Mouse (Mus musculus) liver, embryonic 15.5 days (tissue): ENCODE data around the gene Gm4858. TPM values are rescaled to one million over a fixed set of nuclear protein-coding genes. Genes with fewer than 3 reads are reported as not detected.

Experiments
- ATAC-seq: fragments of 200-750 bp; cut with Nextera tagmentation; 2 replicates; pipeline ENCODE4 v1.8.0; 2017; ENCODE audit warnings: moderate number of reproducible peaks, mild to moderate bottlenecking, moderate library complexity; ENCODE audit not compliant: insufficient read depth
- H3K27ac ChIP-seq: fragments of 300-500 bp; sonication (generic); replicated peaks from 2 replicates; pipeline ENCODE4 v1.5.1; 2015; ENCODE audit warnings: mild to moderate bottlenecking, inconsistent platforms
- H3K27me3 ChIP-seq: fragments of 300-500 bp; sonication (generic); 2 replicates; pipeline ENCODE4 v1.6.1; 2015; ENCODE audit warnings: mild to moderate bottlenecking, inconsistent platforms
- H3K36me3 ChIP-seq: fragments of 300-500 bp; sonication (generic); replicated peaks from 2 replicates; pipeline ENCODE4 v1.6.1; 2015; ENCODE audit warnings: moderate library complexity, mild to moderate bottlenecking, inconsistent platforms
- H3K4me1 ChIP-seq: fragments of 300-500 bp; sonication (generic); replicated peaks from 2 replicates; pipeline ENCODE4 v1.6.1; 2015; ENCODE audit warnings: inconsistent platforms
- H3K4me2 ChIP-seq: fragments of 300-500 bp; sonication (generic); 2 replicates; pipeline ENCODE4 v1.6.1; 2015; ENCODE audit warnings: moderate library complexity, mild to moderate bottlenecking, inconsistent platforms
- H3K4me3 ChIP-seq: fragments of 300-500 bp; sonication (generic); replicated peaks from 2 replicates; pipeline ENCODE4 v1.5.1; 2015; ENCODE audit warnings: mild to moderate bottlenecking, inconsistent platforms
- H3K9ac ChIP-seq: fragments of 300-500 bp; sonication (generic); 2 replicates; pipeline ENCODE4 v1.6.1; 2015; ENCODE audit warnings: moderate library complexity, mild to moderate bottlenecking, inconsistent platforms
- H3K9me3 ChIP-seq: fragments of 300-500 bp; sonication (generic); replicated peaks from 2 replicates; pipeline ENCODE4 v1.6.1; 2016; ENCODE audit warnings: inconsistent platforms
- WGBS: fragments of 180-500 bp; shearing (Covaris S2); methylation state at CpG from one replicate; pipeline ENCODE4 v1.1.7; 2015; ENCODE audit warnings: mixed read lengths; ENCODE audit not compliant: insufficient replicate concordance; 5-methylcytosine and 5-hydroxymethylcytosine counted together
- polyA plus RNA-seq: library from polyadenylated mRNA; unstranded; fragments of >200 nt; fragmentation: Nextera tagmentation; extraction: Ambion mirVana; gene quantifications from 2 replicates; pipeline ENCODE4 v1.2.1, GENCODE M21; 2015

The Gm4858 gene
- polyA plus RNA-seq, 1 experiment from 2014 or later, result not detected

GRCm38 (mm10) chr3:93111668-93112067 lies 43.0 kb downstream of the Gm4858 start:
- WGBS, result 23% methylated on average over 5 of the region's 5 CpGs
- Histone ChIP-seq H3K27ac (no peak overlapping the region), H3K36me3 (no peaks in the 10 kb centered on the region), H3K4me1 (no peaks in the 10 kb centered on the region), H3K9ac (no peak overlapping the region), H3K4me2 (no peak overlapping the region), H3K27me3 (no peaks in the 10 kb centered on the region), H3K4me3 (no peak overlapping the region), H3K9me3 (no peaks in the 10 kb centered on the region)
- no peak for ATAC-seq

GRCm38 (mm10) chr3:93114481-93114880 lies 45.9 kb downstream of the Gm4858 start:
- H3K4me2 ChIP-seq, result no peak overlapping the region
- no peak overlapping the region for H3K4me3 ChIP-seq
- H3K27me3 ChIP-seq, result no peaks in the 10 kb centered on the region
- no peak overlapping the region for H3K9ac ChIP-seq
- H3K27ac ChIP-seq, result no peak overlapping the region
- H3K9me3 ChIP-seq, result no peaks in the 10 kb centered on the region
- WGBS, result 1% methylated on average over 2 of the region's 2 CpGs
- H3K4me1 ChIP-seq, result no peaks in the 10 kb centered on the region
- ATAC-seq, result no peak
- no peaks in the 10 kb centered on the region for H3K36me3 ChIP-seq

GRCm38 (mm10) chr3:93119101-93119500 lies 50.5 kb downstream of the Gm4858 start:
- Histone ChIP-seq H3K9me3 (no peaks in the 10 kb centered on the region), H3K27ac (no peak overlapping the region), H3K4me2 (no peak overlapping the region), H3K36me3 (no peaks in the 10 kb centered on the region), H3K4me1 (no peaks in the 10 kb centered on the region), H3K27me3 (no peaks in the 10 kb centered on the region), H3K9ac (no peak overlapping the region), H3K4me3 (no peak overlapping the region)
- WGBS, result 47% methylated on average over 4 of the region's 4 CpGs
- no peak for ATAC-seq

Other genes with a start within 250 kb of the Gm4858 start
- not detected in 2 replicates for gene Kprp, start 241.6 kb upstream of the Gm4858 start, polyA plus RNA-seq
- not detected in 2 replicates for gene Lce1l, start 217.5 kb upstream of the Gm4858 start, polyA plus RNA-seq
- not detected in 2 replicates for gene 2310050C09Rik, start 198.6 kb upstream of the Gm4858 start, polyA plus RNA-seq
- not detected in 2 replicates for gene Lce3a, start 142.6 kb upstream of the Gm4858 start, polyA plus RNA-seq
- gene Lce3b, start 135.8 kb upstream of the Gm4858 start, polyA plus RNA-seq, result not detected in 2 replicates
- gene Lce3c, start 124.3 kb upstream of the Gm4858 start, polyA plus RNA-seq, result not detected in 2 replicates
- gene Lce3d, start 111.4 kb upstream of the Gm4858 start, polyA plus RNA-seq, result not detected in 2 replicates
- not detected in 2 replicates for gene Lce3e, start 101.8 kb upstream of the Gm4858 start, polyA plus RNA-seq
- not detected in 2 replicates for gene Lce3f, start 76.6 kb upstream of the Gm4858 start, polyA plus RNA-seq
- not detected in 2 replicates for gene Crct1, start 53.1 kb upstream of the Gm4858 start, polyA plus RNA-seq
- not detected in 2 replicates for gene Lce1m, start 49.8 kb upstream of the Gm4858 start, polyA plus RNA-seq
- gene Crnn, start 76.0 kb downstream of the Gm4858 start, polyA plus RNA-seq, result not detected in 2 replicates
- gene Flg2, start 128.5 kb downstream of the Gm4858 start, polyA plus RNA-seq, result not detected in 2 replicates
- not detected in 2 replicates for gene Flg, start 204.7 kb downstream of the Gm4858 start, polyA plus RNA-seq